Mouse (Mus musculus) embryo, embryonic 10 days (tissue): ENCODE data around the gene Errfi1.
"Not testable (repeated sequence)": the region's sequence is repeated elsewhere in the genome, so short reads cannot be mapped to it uniquely, and the experiment has no call there.

Experiments
- DNase-seq: peaks from one replicate; pipeline ENCODE4 v3.0.0-alpha.2; 2015; ENCODE audit warnings: low spot score

Gene Errfi1

GRCm38 (mm10) chr4:150880364-150880763 lies 26.6 kb downstream of the Errfi1 start:
- no peak for DNase-seq

GRCm38 (mm10) chr4:150882632-150883031 lies 28.9 kb downstream of the Errfi1 start:
- no peak for DNase-seq

DNA sequence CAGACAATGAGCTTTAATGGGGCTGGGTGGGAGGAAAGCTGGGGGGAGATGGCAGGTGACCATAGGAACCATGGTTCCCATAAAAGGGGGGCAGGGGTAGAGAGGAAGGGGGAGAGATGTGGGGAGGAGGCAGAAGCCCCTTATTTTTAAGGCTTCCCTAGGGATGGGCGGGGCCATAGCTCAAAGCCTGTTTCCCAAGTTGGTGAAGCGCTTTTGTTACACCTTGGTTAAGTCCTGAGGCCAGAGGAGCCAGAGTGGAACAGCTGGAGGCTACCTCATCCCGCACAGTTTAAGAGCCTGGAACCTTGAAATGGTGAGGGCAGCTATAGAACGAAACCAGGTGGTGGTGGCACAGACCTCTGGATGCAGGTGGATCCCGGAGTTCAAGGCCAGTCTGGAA lies 34.2 kb downstream of the Errfi1 start:
- DNase-seq: no peak

DNA sequence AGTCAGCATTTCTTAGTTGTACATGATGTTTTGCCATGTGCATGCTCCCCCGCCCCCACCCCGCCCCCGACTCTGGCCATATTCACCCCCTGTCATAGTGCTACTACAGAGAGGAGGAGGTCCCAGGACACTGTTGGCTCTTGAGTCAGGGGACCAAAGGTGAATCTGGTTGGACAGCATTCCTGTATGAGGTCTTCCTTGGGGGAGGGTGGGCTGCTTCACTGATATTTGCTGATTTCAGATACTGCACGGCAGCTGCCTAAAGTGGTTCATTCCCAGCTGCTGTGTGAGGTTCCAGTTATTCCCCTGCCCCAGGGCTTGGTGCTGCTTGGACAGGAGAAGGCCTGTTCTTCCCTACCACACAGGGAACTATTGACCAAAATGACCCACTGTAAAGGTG lies 34.8 kb downstream of the Errfi1 start:
- peak; percentile 40 for DNase-seq

GRCm38 (mm10) chr4:150889273-150889954 lies 35.7 kb downstream of the Errfi1 start:
- no peak for DNase-seq

GRCm38 (mm10) chr4:150889955-150890315 lies 36.2 kb downstream of the Errfi1 start:
- DNase-seq: no peak

- no peak for DNase-seq
Measured at GRCm38 (mm10) chr4:150891308-150891707, 37.6 kb downstream of the Errfi1 start.

DNA sequence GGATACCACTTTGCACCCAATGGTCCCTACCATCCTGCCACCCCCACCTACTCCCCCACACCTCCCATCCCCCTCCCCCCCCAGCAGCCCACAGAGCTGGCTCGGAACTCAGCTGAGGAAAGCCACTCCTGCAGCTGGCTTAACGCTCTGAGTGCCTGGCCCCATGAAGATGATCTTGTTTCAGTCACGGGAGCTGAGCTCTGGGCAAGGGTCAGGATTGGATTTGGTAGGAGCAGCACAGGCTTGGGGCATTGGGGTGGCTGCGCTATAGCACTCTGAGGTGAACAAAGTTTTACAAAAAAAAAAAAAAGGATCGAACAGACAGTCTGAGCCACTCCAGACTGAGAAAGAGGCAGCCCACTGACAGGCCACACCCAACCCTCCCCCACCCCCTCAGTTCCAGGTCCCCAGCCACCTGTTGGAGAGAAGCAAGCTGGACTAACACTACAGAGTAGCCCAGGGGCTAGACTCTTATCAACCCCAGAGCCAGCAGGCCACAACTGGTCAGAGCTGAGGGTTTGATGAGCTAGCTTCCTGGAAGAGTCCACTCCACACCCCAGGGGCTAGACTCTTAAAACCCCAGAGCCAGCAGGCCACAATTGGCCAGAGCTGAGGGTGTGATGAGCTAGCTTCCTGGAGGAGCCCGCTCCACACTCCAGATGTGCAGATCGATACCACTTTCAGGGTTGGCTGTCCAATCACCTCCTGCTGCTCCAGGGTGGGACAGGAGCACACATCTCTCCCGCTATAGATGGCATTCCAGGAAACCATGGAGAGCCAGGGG lies 41.2 kb downstream of the Errfi1 start:
- no peak for DNase-seq

- DNase-seq: no peak
Measured at GRCm38 (mm10) chr4:150896896-150897624, 43.3 kb downstream of the Errfi1 start.

- peak; percentile 85 for DNase-seq
Measured at GRCm38 (mm10) chr4:150898716-150899365, 45.1 kb downstream of the Errfi1 start.

DNA sequence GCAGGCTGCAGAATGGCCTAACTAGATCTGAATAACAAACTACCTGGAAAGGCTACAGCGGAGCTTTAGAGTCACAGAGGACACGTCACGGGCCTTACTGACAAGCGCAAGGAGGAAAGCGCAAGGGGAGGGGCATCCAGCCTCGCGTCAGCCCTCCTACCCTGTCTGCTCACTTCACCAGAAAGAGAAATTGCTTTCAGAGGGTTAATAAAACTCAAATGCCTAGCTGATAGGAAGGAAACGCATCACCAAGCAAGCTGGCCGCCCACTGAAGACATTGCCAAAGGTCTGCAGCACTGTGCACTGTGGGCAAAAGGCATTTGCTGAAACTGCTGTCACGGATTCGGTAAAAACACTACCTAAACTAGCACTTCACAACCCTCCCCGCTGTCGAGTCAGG lies 46.8 kb downstream of the Errfi1 start:
- DNase-seq: no peak

DNA sequence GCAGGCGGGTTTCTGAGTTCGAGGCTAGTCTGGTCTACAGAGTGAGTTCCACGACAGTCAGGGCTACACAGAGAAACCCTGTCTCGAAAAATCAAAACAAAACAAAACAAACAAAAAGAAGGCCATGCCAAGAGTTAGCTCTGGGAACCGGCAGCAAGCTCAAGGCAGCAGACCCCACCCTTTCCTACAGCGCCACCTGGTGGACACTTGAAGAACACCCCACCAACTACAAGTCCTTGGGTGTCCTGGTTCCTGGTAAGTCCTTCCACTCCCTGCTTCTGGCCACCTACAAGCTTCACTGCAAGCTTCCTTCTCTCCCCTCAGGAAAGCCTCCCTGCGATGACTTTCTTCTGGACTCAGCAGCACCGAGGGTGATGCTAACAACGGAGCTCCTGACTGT lies 47.9 kb downstream of the Errfi1 start:
- DNase-seq: peak; percentile 80

- no peak for DNase-seq
Measured at GRCm38 (mm10) chr4:150902062-150902461, 48.3 kb downstream of the Errfi1 start.

DNA sequence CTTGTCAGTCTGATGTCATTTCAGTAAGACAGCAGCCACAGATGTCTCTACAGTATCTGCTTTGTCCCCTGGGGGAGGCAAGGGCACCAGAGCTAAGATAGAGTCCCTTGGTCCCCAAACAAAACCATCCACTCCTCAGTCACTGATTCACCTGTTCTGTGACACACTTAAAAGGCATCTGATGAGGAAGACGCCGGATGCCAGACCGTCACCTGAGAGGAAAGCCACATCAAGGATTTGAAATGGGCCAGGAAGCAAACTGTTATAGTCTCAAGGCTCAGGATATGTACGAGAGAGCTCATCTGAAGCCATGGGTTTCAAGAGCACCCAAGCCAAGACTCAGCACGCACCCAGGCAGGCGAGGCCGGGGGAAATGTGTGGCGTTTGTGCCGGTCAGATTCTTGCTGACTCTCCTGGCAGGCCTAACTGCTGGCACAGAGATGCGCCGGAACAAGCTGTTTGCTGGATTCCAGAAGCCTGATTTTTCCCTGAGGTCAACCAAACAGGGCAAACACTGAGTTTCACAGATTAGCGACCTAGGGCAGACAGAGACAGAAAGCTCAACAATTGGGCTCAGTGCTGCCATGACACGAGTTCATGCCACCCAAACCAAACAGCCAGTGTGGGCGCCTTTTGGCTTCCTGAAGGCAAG lies 49.5 kb downstream of the Errfi1 start:
- DNase-seq: no peak

DNA sequence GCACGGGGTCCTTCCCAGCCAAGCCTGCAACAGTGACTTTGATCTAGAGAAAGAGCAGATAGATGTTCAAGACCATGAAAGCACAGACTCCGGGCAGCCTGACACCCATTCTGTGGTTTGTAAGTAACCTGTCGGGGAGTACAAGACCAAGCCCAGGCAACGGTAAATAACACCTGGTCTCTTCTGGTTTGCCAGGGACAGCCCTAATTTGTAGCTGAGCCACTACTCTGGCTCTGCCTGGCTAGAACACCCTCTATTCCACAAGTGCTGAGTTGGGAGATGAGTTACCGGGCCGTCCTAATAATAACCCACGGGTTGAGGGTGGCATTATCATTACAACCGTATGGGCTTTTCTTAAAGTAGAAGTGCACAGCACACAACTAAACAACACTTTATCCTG lies 53.4 kb downstream of the Errfi1 start:
- no peak for DNase-seq

DNA sequence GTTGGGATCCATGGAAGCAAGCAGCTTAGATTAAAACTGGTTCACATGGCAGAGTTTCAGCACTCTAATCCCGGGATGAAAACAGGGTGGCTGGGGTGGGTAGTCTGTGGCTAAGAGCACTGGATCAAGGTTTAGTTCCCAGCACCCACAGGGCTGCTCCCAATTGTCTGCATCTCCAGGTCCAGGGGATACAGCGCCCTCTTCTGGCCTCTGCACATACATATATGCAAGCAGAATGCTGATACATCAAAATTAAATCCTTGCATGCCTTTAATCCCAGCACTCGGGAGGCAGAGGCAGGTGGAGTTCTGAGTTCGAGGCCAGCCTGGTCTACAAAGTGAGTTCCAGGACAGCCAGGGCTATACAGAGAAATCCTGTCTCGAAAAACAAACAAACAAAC lies 54.8 kb downstream of the Errfi1 start:
- DNase-seq: not testable (repeated sequence)

DNA sequence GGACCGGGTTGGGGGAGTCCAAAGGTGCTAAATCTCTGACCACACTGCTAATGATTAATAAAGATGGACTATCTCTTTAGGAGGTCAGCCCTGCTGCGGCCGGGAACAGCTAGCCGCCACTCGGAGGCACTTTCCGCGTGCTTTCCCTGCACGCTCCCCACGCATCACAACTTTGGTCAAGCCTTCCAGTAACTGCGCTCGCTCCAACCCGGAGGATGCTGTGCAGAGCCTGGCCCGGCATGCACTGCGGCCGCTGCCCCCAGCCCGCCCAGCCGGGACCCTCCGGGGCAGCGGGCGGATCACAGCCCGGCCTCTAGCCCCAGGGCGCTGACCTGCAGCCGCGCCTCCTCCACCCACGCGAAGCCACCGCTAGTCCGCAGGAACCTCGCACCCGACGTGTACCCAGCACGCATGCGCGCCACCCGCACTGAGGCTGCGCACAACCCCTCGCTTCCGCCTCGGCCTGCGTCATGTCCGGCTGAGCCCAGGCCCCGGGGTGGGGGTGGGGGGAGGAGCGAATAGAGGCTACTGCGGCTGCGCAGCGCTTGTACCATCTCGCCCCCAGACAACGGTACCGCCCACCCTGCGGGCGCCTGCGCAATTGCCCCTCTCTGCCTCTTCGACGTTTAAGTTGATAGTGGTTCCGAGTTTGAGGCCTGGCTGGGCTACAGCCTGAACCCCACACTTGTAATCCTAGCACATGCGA lies 55.9 kb downstream of the Errfi1 start:
- peak; percentile 100 for DNase-seq

- no peak for DNase-seq
Measured at GRCm38 (mm10) chr4:150910164-150910951, 56.6 kb downstream of the Errfi1 start.

GRCm38 (mm10) chr4:150913743-150914142 lies 60.0 kb downstream of the Errfi1 start:
- DNase-seq: peak; percentile 56

GRCm38 (mm10) chr4:150914290-150914733 lies 60.6 kb downstream of the Errfi1 start, which contains the start of the genes Park7 and Tnfrsf9:
Gene Park7, minus strand, starts transcription at chr4:150914437.
Gene Tnfrsf9, plus strand, starts transcription at chr4:150914562.
- peak; percentile 99 for DNase-seq
